Mouse (Mus musculus): ENCODE measurements around the gene Omt2b.
"Not testable (repeated sequence)": the region's sequence is repeated elsewhere in the genome, so short reads cannot be mapped to it uniquely, and the experiment has no call there.

Gene Omt2b

GRCm38 (mm10) chr9:78351504-78352220 lies 24.3 kb downstream of the Omt2b start:
- DNase-seq (ENCODE audit: inconsistent age in 2 of 2, low spot score in 1 of 2): peak; percentile 46 to 70

- no peak for DNase-seq (ENCODE audit: inconsistent age in 2 of 2, low spot score in 1 of 2)
Observed at GRCm38 (mm10) chr9:78354665-78355578, 27.5 kb downstream of the Omt2b start.

GRCm38 (mm10) chr9:78355611-78356010 lies 28.2 kb downstream of the Omt2b start, which contains the start of gene Gsta2:
TSS of gene Gsta2 (minus strand) at chr9:78355788.
- no peak for DNase-seq (ENCODE audit: inconsistent age in 2 of 2, low spot score in 1 of 2)

GRCm38 (mm10) chr9:78358053-78358452 lies 30.7 kb downstream of the Omt2b start:
- peak; percentile 47 to 80 for DNase-seq (ENCODE audit: inconsistent age in 2 of 2, low spot score in 1 of 2)

- no peak for DNase-seq (ENCODE audit: inconsistent age in 2 of 2, low spot score in 1 of 2)
Observed at GRCm38 (mm10) chr9:78359750-78360483, 32.5 kb downstream of the Omt2b start.

- no peak for DNase-seq (ENCODE audit: inconsistent age in 2 of 2, low spot score in 1 of 2)
Observed at GRCm38 (mm10) chr9:78360484-78360872, 33.1 kb downstream of the Omt2b start.

- DNase-seq (ENCODE audit: inconsistent age in 2 of 2, low spot score in 1 of 2): no peak
Observed at GRCm38 (mm10) chr9:78363374-78363773, 36.0 kb downstream of the Omt2b start.

- no peak for DNase-seq (ENCODE audit: inconsistent age in 2 of 2, low spot score in 1 of 2)
Observed at GRCm38 (mm10) chr9:78364701-78365100, 37.3 kb downstream of the Omt2b start.

GRCm38 (mm10) chr9:78365850-78366544 lies 38.6 kb downstream of the Omt2b start:
- no peak for DNase-seq (ENCODE audit: inconsistent age in 2 of 2, low spot score in 1 of 2)

- not testable (repeated sequence) for DNase-seq (ENCODE audit: inconsistent age in 2 of 2, low spot score in 1 of 2)
Observed at GRCm38 (mm10) chr9:78367959-78368358, 40.6 kb downstream of the Omt2b start, which contains the start of gene Dppa5a. TSS of gene Dppa5a (minus strand) at chr9:78368177.

- DNase-seq (ENCODE audit: inconsistent age in 2 of 2, low spot score in 1 of 2): no peak
Observed at GRCm38 (mm10) chr9:78368671-78369293, 41.4 kb downstream of the Omt2b start.

GRCm38 (mm10) chr9:78369349-78369748 lies 42.0 kb downstream of the Omt2b start:
- DNase-seq (ENCODE audit: inconsistent age in 2 of 2, low spot score in 1 of 2): no peak

- no peak for DNase-seq (ENCODE audit: inconsistent age in 2 of 2, low spot score in 1 of 2)
Observed at GRCm38 (mm10) chr9:78369786-78370185, 42.4 kb downstream of the Omt2b start.

GRCm38 (mm10) chr9:78371441-78371840 lies 44.1 kb downstream of the Omt2b start:
- DNase-seq (ENCODE audit: inconsistent age in 2 of 2, low spot score in 1 of 2): no peak

- DNase-seq (ENCODE audit: inconsistent age in 2 of 2, low spot score in 1 of 2): no peak
Observed at GRCm38 (mm10) chr9:78372827-78373504, 45.6 kb downstream of the Omt2b start.

GRCm38 (mm10) chr9:78374397-78374796 lies 47.0 kb downstream of the Omt2b start:
- DNase-seq (ENCODE audit: inconsistent age in 2 of 2, low spot score in 1 of 2): no peak

GRCm38 (mm10) chr9:78374885-78375389 lies 47.5 kb downstream of the Omt2b start:
- DNase-seq (ENCODE audit: inconsistent age in 2 of 2, low spot score in 1 of 2): no peak

GRCm38 (mm10) chr9:78375486-78375885 lies 48.1 kb downstream of the Omt2b start:
- no peak for DNase-seq (ENCODE audit: inconsistent age in 2 of 2, low spot score in 1 of 2)

- DNase-seq (ENCODE audit: inconsistent age in 2 of 2, low spot score in 1 of 2): no peak
Observed at GRCm38 (mm10) chr9:78377546-78377945, 50.2 kb downstream of the Omt2b start.

Data from adrenal gland, adult (tissue).